Mouse (Mus musculus) intestine, embryonic 16.5 days (tissue): ENCODE measurements at regions not wholly inside any gene's neighbourhood (a gene's known extent, or its start where the extent isn't known, plus 50 kb on each side); places are given as distances from the start of the nearest gene placed in this dataset.

Experiments
- ATAC-seq: fragments of 200-750 bp; cut with Nextera tagmentation; 2 replicates; pipeline ENCODE4 v1.8.0; 2017; ENCODE audit warnings: moderate TSS enrichment, moderate library complexity
- H3K27ac ChIP-seq: fragments of 300-500 bp; sonication (generic); 2 replicates; pipeline ENCODE4 v1.5.1; 2014; ENCODE audit warnings: mild to moderate bottlenecking, low read length
- H3K27me3 ChIP-seq: fragments of 300-500 bp; sonication (generic); replicated peaks from 2 replicates; pipeline ENCODE4 v1.6.1; 2014; ENCODE audit warnings: low read length, control low read depth, mixed read lengths; ENCODE audit not compliant: control insufficient read depth, insufficient read depth
- H3K36me3 ChIP-seq: fragments of 300-500 bp; sonication (generic); 2 replicates; pipeline ENCODE4 v1.6.1; 2014; ENCODE audit warnings: low read length, control low read depth; ENCODE audit not compliant: control insufficient read depth, insufficient read depth
- H3K4me1 ChIP-seq: fragments of 300-500 bp; sonication (generic); 2 replicates; pipeline ENCODE4 v1.6.1; 2014; ENCODE audit warnings: low read length, control low read depth, mixed read lengths; ENCODE audit not compliant: control insufficient read depth, insufficient read depth
- H3K4me2 ChIP-seq: fragments of 300-500 bp; sonication (generic); 2 replicates; pipeline ENCODE4 v1.6.1; 2014; ENCODE audit warnings: low read depth, low read length, control low read depth
- H3K4me3 ChIP-seq: fragments of 300-500 bp; sonication (generic); 2 replicates; pipeline ENCODE4 v1.5.1; 2014; ENCODE audit warnings: mild to moderate bottlenecking, low read length
- H3K9ac ChIP-seq: fragments of 300-500 bp; sonication (generic); 2 replicates; pipeline ENCODE4 v1.6.1; 2014; ENCODE audit warnings: low read depth, low read length
- H3K9me3 ChIP-seq: fragments of 300-500 bp; sonication (generic); 2 replicates; pipeline ENCODE4 v1.6.1; 2016; ENCODE audit warnings: low read length, control low read depth; ENCODE audit not compliant: control insufficient read depth
- WGBS: fragments of 180-500 bp; shearing (Covaris S2); extraction: QIAGEN DNeasy Blood & Tissue Kit; methylation state at CpG from one replicate; pipeline ENCODE4 v1.1.7; 2014; 5-methylcytosine and 5-hydroxymethylcytosine counted together

- no peaks in the 10 kb centered on the region for H3K27me3 ChIP-seq
- WGBS, result 83% methylated on average over 1 of the region's 1 CpGs
- no peaks in the 10 kb centered on the region for H3K36me3 ChIP-seq
- no peaks in the 10 kb centered on the region for H3K9me3 ChIP-seq
- H3K4me2 ChIP-seq, result no peak overlapping the region
- H3K4me3 ChIP-seq, result no peak overlapping the region
- H3K4me1 ChIP-seq, result no peaks in the 10 kb centered on the region
- H3K27ac ChIP-seq, result no peak overlapping the region
- ATAC-seq, result no peak
- no peak overlapping the region for H3K9ac ChIP-seq
Measured at GRCm38 (mm10) chr15:62784456-62785139, 1060.4 kb downstream of the Gsdmc2 start.

- Histone ChIP-seq H3K4me3 (no peak overlapping the region), H3K27me3 (no peaks in the 10 kb centered on the region), H3K36me3 (no peaks in the 10 kb centered on the region), H3K27ac (no peak overlapping the region), H3K4me2 (no peak overlapping the region), H3K4me1 (no peaks in the 10 kb centered on the region), H3K9me3 (no peaks in the 10 kb centered on the region), H3K9ac (no peak overlapping the region)
- WGBS, result 80% methylated on average over 5 of the region's 5 CpGs
- ATAC-seq, result no peak
Measured at GRCm38 (mm10) chr15:62778899-62779298, 1066.1 kb downstream of the Gsdmc2 start.

GRCm38 (mm10) chr15:62752686-62753085 lies 1092.3 kb downstream of the Gsdmc2 start:
- Histone ChIP-seq H3K27ac (no peak overlapping the region), H3K4me1 (no peaks in the 10 kb centered on the region)

GRCm38 (mm10) chr15:62743879-62744278 lies 1101.1 kb downstream of the Gsdmc2 start:
- Histone ChIP-seq H3K27ac (no peak overlapping the region), H3K9me3 (no peaks in the 10 kb centered on the region), H3K27me3 (no peaks in the 10 kb centered on the region), H3K4me1 (no peaks in the 10 kb centered on the region), H3K4me3 (no peak overlapping the region), H3K9ac (no peak overlapping the region), H3K4me2 (no peak overlapping the region), H3K36me3 (no peaks in the 10 kb centered on the region)
- 55% methylated on average over 3 of the region's 3 CpGs for WGBS
- ATAC-seq, result no peak

More at GRCm38 (mm10) chr15:62752686-62753085, 1092.3 kb downstream of the Gsdmc2 start:
- Histone ChIP-seq H3K36me3 (no peaks in the 10 kb centered on the region), H3K9ac (no peak overlapping the region), H3K27me3 (no peaks in the 10 kb centered on the region), H3K4me3 (no peak overlapping the region), H3K4me2 (no peak overlapping the region), H3K9me3 (no peaks in the 10 kb centered on the region)
- 85% methylated on average over 2 of the region's 2 CpGs for WGBS
- ATAC-seq, result no peak

- Histone ChIP-seq H3K9ac (no peak overlapping the region), H3K27me3 (no peaks in the 10 kb centered on the region), H3K9me3 (no peaks in the 10 kb centered on the region), H3K36me3 (no peaks in the 10 kb centered on the region), H3K4me1 (no peaks in the 10 kb centered on the region), H3K4me2 (no peak overlapping the region), H3K4me3 (no peak overlapping the region), H3K27ac (no peak overlapping the region)
- no peak for ATAC-seq
- WGBS, result 81% methylated on average over 2 of the region's 2 CpGs
Measured at GRCm38 (mm10) chr15:62740746-62741145, 1104.2 kb downstream of the Gsdmc2 start.

GRCm38 (mm10) chr15:62735334-62735733 lies 1109.6 kb downstream of the Gsdmc2 start:
- H3K27me3 ChIP-seq, result no peaks in the 10 kb centered on the region
- no peak for ATAC-seq
- 86% methylated on average over 1 of the region's 1 CpGs for WGBS
- H3K36me3 ChIP-seq, result no peaks in the 10 kb centered on the region
- no peak overlapping the region for H3K9ac ChIP-seq
- no peak overlapping the region for H3K27ac ChIP-seq
- H3K4me1 ChIP-seq, result no peaks in the 10 kb centered on the region
- no peaks in the 10 kb centered on the region for H3K9me3 ChIP-seq
- H3K4me3 ChIP-seq, result no peak overlapping the region
- H3K4me2 ChIP-seq, result no peak overlapping the region

GRCm38 (mm10) chr15:62734900-62735299 lies 1110.1 kb downstream of the Gsdmc2 start:
- Histone ChIP-seq H3K27ac (no peak overlapping the region), H3K9me3 (no peaks in the 10 kb centered on the region), H3K4me2 (no peak overlapping the region), H3K27me3 (no peaks in the 10 kb centered on the region), H3K4me3 (no peak overlapping the region), H3K9ac (no peak overlapping the region), H3K36me3 (no peaks in the 10 kb centered on the region), H3K4me1 (no peaks in the 10 kb centered on the region)
- 75% methylated on average over 3 of the region's 3 CpGs for WGBS
- ATAC-seq, result no peak

- Histone ChIP-seq H3K4me3 (no peak overlapping the region), H3K9me3 (no peaks in the 10 kb centered on the region), H3K4me2 (no peak overlapping the region), H3K4me1 (no peaks in the 10 kb centered on the region), H3K27me3 (no peaks in the 10 kb centered on the region), H3K36me3 (no peaks in the 10 kb centered on the region), H3K27ac (no peak overlapping the region), H3K9ac (no peak overlapping the region)
- 63% methylated on average over 3 of the region's 3 CpGs for WGBS
- no peak for ATAC-seq
Measured at GRCm38 (mm10) chr15:62730524-62730923, 1114.5 kb downstream of the Gsdmc2 start.

- no peak for ATAC-seq
- H3K9me3 ChIP-seq, result no peaks in the 10 kb centered on the region
- WGBS, result 43% methylated on average over 3 of the region's 3 CpGs
- H3K9ac ChIP-seq, result no peak overlapping the region
- no peak overlapping the region for H3K4me2 ChIP-seq
- H3K27ac ChIP-seq, result no peak overlapping the region
- H3K27me3 ChIP-seq, result no peaks in the 10 kb centered on the region
- H3K4me1 ChIP-seq, result 0 out of 2 replicates have a peak, but pooled peaks cover 3% of the 10 kb centered on the region
- no peaks in the 10 kb centered on the region for H3K36me3 ChIP-seq
- no peak overlapping the region for H3K4me3 ChIP-seq
Measured at GRCm38 (mm10) chr15:62714265-62714664, 1130.7 kb downstream of the Gsdmc2 start.
